Mouse (Mus musculus): ENCODE measurements around the gene Map2k2. TPM values are rescaled to one million over a fixed set of nuclear protein-coding genes. Genes with fewer than 3 reads are reported as not detected.
"Not testable (repeated sequence)": the region's sequence is repeated elsewhere in the genome, so short reads cannot be mapped to it uniquely, and the experiment has no call there.

Map2k2 gene
- polyA plus RNA-seq, 1 experiment from 2014 or later: 208 TPM

GRCm38 (mm10) chr10:81152609-81153008 lies 46.9 kb downstream of the Map2k2 start:
- Histone ChIP-seq H3K4me3 (replicated peaks) (no peak overlapping the region), H3K9ac (no peak overlapping the region), H3K27ac (peak overlapping the region; percentile 1; the same call in 1 of the 2 replicates), H3K9me3 (no peaks in the 10 kb centered on the region), H3K4me2 (no peak overlapping the region), H3K4me1 (no peaks in the 10 kb centered on the region), H3K36me3 (replicated peaks) (peaks cover 86% of the 10 kb centered on the region), H3K27me3 (no peaks in the 10 kb centered on the region)
- ATAC-seq (ENCODE audit: low FRiP score): no peak
- 82% methylated on average over 12 of the region's 12 CpGs for WGBS

- no peaks in the 10 kb centered on the region for H3K4me1 ChIP-seq
Measured at GRCm38 (mm10) chr10:81154313-81154712, 48.6 kb downstream of the Map2k2 start.

GRCm38 (mm10) chr10:81154736-81155135 lies 49.0 kb downstream of the Map2k2 start:
- no peaks in the 10 kb centered on the region for H3K4me1 ChIP-seq
- no peak overlapping the region for H3K9ac ChIP-seq
- no peaks in the 10 kb centered on the region for H3K9me3 ChIP-seq
- ATAC-seq (ENCODE audit: low FRiP score): no peak
- no peak overlapping the region for H3K27ac ChIP-seq
- no peaks in the 10 kb centered on the region for H3K27me3 ChIP-seq
- no peak overlapping the region for H3K4me3 ChIP-seq (replicated peaks)
- peaks cover 81% of the 10 kb centered on the region for H3K36me3 ChIP-seq (replicated peaks)
- 87% methylated on average over 6 of the region's 6 CpGs for WGBS
- H3K4me2 ChIP-seq: no peak overlapping the region

More at GRCm38 (mm10) chr10:81154313-81154712, 48.6 kb downstream of the Map2k2 start:
- Histone ChIP-seq H3K27me3 (no peaks in the 10 kb centered on the region), H3K4me3 (replicated peaks) (no peak overlapping the region), H3K4me2 (no peak overlapping the region), H3K27ac (no peak overlapping the region), H3K9me3 (no peaks in the 10 kb centered on the region), H3K9ac (no peak overlapping the region), H3K36me3 (replicated peaks) (peaks cover 85% of the 10 kb centered on the region)
- 93% methylated on average over 12 of the region's 12 CpGs for WGBS
- ATAC-seq (ENCODE audit: low FRiP score): no peak

- Histone ChIP-seq H3K4me3 (replicated peaks) (no peak overlapping the region), H3K4me1 (peaks cover 15% of the 10 kb centered on the region), H3K9ac (no peak overlapping the region), H3K27me3 (no peaks in the 10 kb centered on the region), H3K36me3 (replicated peaks) (peaks cover 72% of the 10 kb centered on the region), H3K27ac (no peak overlapping the region), H3K4me2 (no peak overlapping the region), H3K9me3 (no peaks in the 10 kb centered on the region)
- WGBS: 93% methylated on average over 8 of the region's 8 CpGs
- no peak for ATAC-seq (ENCODE audit: low FRiP score)
Measured at GRCm38 (mm10) chr10:81161602-81162317, 56.0 kb downstream of the Map2k2 start.

GRCm38 (mm10) chr10:81162318-81162652 lies 56.6 kb downstream of the Map2k2 start:
- no peak overlapping the region for H3K27ac ChIP-seq
- no peak overlapping the region for H3K4me2 ChIP-seq
- H3K27me3 ChIP-seq: no peaks in the 10 kb centered on the region
- H3K9me3 ChIP-seq: no peaks in the 10 kb centered on the region
- H3K9ac ChIP-seq: no peak overlapping the region
- 82% methylated on average over 2 of the region's 2 CpGs for WGBS
- peaks cover 20% of the 10 kb centered on the region for H3K4me1 ChIP-seq
- peaks cover 66% of the 10 kb centered on the region for H3K36me3 ChIP-seq (replicated peaks)
- H3K4me3 ChIP-seq (replicated peaks): no peak overlapping the region
- ATAC-seq (ENCODE audit: low FRiP score): no peak

GRCm38 (mm10) chr10:81165118-81165517 lies 59.4 kb downstream of the Map2k2 start:
- ATAC-seq (ENCODE audit: low FRiP score): no peak
- no peak overlapping the region for H3K9ac ChIP-seq
- H3K27me3 ChIP-seq: no peaks in the 10 kb centered on the region
- H3K4me3 ChIP-seq (replicated peaks): no peak overlapping the region
- peaks cover 31% of the 10 kb centered on the region for H3K4me1 ChIP-seq
- H3K36me3 ChIP-seq (replicated peaks): peaks cover 44% of the 10 kb centered on the region
- no peaks in the 10 kb centered on the region for H3K9me3 ChIP-seq
- WGBS: 92% methylated on average over 8 of the region's 8 CpGs
- no peak overlapping the region for H3K27ac ChIP-seq
- no peak overlapping the region for H3K4me2 ChIP-seq

GRCm38 (mm10) chr10:81167200-81168086 lies 61.7 kb downstream of the Map2k2 start, which contains the start of gene Pias4:
Gene Pias4 (minus strand): TSS chr10:81167923.
- no peaks in the 10 kb centered on the region for H3K27me3 ChIP-seq
- peak within 1 kb of the TSS; percentile 78 for H3K27ac ChIP-seq
- H3K9me3 ChIP-seq: no peaks in the 10 kb centered on the region
- peaks cover 28% of the 10 kb centered on the region for H3K4me1 ChIP-seq
- ATAC-seq (ENCODE audit: low FRiP score): peak; percentile 94
- H3K4me2 ChIP-seq: peak within 1 kb of the TSS; percentile 92
- H3K36me3 ChIP-seq (replicated peaks): peaks cover 20% of the 10 kb centered on the region
- peak within 1 kb of the TSS; percentile 85 for H3K9ac ChIP-seq
- peak within 1 kb of the TSS; percentile 86 for H3K4me3 ChIP-seq (replicated peaks)
- under 1% methylated on average over 57 of the region's 64 CpGs for WGBS

GRCm38 (mm10) chr10:81168087-81168431 lies 62.3 kb downstream of the Map2k2 start:
- peak overlapping the region; percentile 54; the same call in 1 of the 2 replicates for H3K9ac ChIP-seq
- ATAC-seq (ENCODE audit: low FRiP score): peak; percentile 78
- WGBS: 8% methylated on average over 5 of the region's 5 CpGs

GRCm38 (mm10) chr10:81168521-81169244 lies 63.0 kb downstream of the Map2k2 start:
- peak; percentile 31; the same call in 1 of the 2 replicates for ATAC-seq (ENCODE audit: low FRiP score)
- Histone ChIP-seq H3K27ac (peak overlapping the region; percentile 78), H3K27me3 (no peaks in the 10 kb centered on the region), H3K4me2 (peak overlapping the region; percentile 92), H3K4me3 (replicated peaks) (peak overlapping the region; percentile 86), H3K9me3 (no peaks in the 10 kb centered on the region), H3K4me1 (peaks cover 35% of the 10 kb centered on the region), H3K9ac (peak overlapping the region; percentile 54), H3K36me3 (replicated peaks) (peaks cover 13% of the 10 kb centered on the region)
- 4% methylated on average over 29 of the region's 29 CpGs for WGBS

More at GRCm38 (mm10) chr10:81168087-81168431, 62.3 kb downstream of the Map2k2 start:
- Histone ChIP-seq H3K36me3 (replicated peaks) (peaks cover 17% of the 10 kb centered on the region), H3K9me3 (no peaks in the 10 kb centered on the region), H3K4me3 (replicated peaks) (peak overlapping the region; percentile 86), H3K27ac (peak overlapping the region; percentile 78), H3K27me3 (no peaks in the 10 kb centered on the region), H3K4me1 (peaks cover 29% of the 10 kb centered on the region), H3K4me2 (peak overlapping the region; percentile 92)

GRCm38 (mm10) chr10:81169411-81169900 lies 63.7 kb downstream of the Map2k2 start:
- not testable (repeated sequence) for H3K27ac ChIP-seq; H3K9me3 ChIP-seq; H3K36me3 ChIP-seq (replicated peaks); H3K9ac ChIP-seq; ATAC-seq (ENCODE audit: low FRiP score); H3K4me3 ChIP-seq (replicated peaks); H3K27me3 ChIP-seq; H3K4me2 ChIP-seq
- H3K4me1 ChIP-seq: peaks cover 43% of the 10 kb centered on the region
- WGBS: 54% methylated on average over 10 of the region's 14 CpGs

GRCm38 (mm10) chr10:81173132-81173531 lies 67.4 kb downstream of the Map2k2 start:
- Histone ChIP-seq H3K4me2 (peak overlapping the region; percentile 37), H3K9me3 (no peaks in the 10 kb centered on the region), H3K9ac (peak overlapping the region; percentile 47), H3K27ac (peak overlapping the region; percentile 95), H3K4me1 (peaks cover 49% of the 10 kb centered on the region), H3K36me3 (replicated peaks) (peaks cover 9% of the 10 kb centered on the region), H3K4me3 (replicated peaks) (peak overlapping the region; percentile 0; the same call in 1 of the 2 replicates), H3K27me3 (no peaks in the 10 kb centered on the region)
- 4% methylated on average over 21 of the region's 21 CpGs for WGBS
- ATAC-seq (ENCODE audit: low FRiP score): 0 out of 2 replicates have a peak, but pooled peaks have one; percentile 6

Measured in forebrain, embryonic 12.5 days (tissue).